Mouse (Mus musculus): ENCODE measurements around the gene Treh. TPM values are rescaled to one million over a fixed set of nuclear protein-coding genes. Genes with fewer than 3 reads are reported as not detected.

The Treh gene
- total RNA-seq, 2 experiments from 2014 or later: not detected

GRCm38 (mm10) chr9:44678288-44678871 lies 5.3 kb downstream of the Treh start:
- DNase-seq: no peak

GRCm38 (mm10) chr9:44679565-44679964 lies 6.5 kb downstream of the Treh start:
- no peak for DNase-seq

GRCm38 (mm10) chr9:44683046-44683445 lies 10.0 kb downstream of the Treh start:
- no peak for DNase-seq

- DNase-seq: peak; percentile 82
Observed at GRCm38 (mm10) chr9:44685346-44686330, 12.6 kb downstream of the Treh start.

GRCm38 (mm10) chr9:44686638-44687037 lies 13.6 kb downstream of the Treh start:
- DNase-seq: no peak

GRCm38 (mm10) chr9:44688013-44688412 lies 15.0 kb downstream of the Treh start:
- no peak for DNase-seq

GRCm38 (mm10) chr9:44690641-44691040 lies 17.6 kb downstream of the Treh start:
- DNase-seq: no peak

GRCm38 (mm10) chr9:44691671-44692520 lies 18.9 kb downstream of the Treh start:
- DNase-seq: peak; percentile 44

GRCm38 (mm10) chr9:44693071-44693470 lies 20.0 kb downstream of the Treh start:
- no peak for DNase-seq

GRCm38 (mm10) chr9:44697866-44698265 lies 24.8 kb downstream of the Treh start:
- no peak for DNase-seq

- no peak for DNase-seq
Observed at GRCm38 (mm10) chr9:44699196-44699595, 26.2 kb downstream of the Treh start.

GRCm38 (mm10) chr9:44699730-44700129 lies 26.7 kb downstream of the Treh start:
- no peak for DNase-seq

GRCm38 (mm10) chr9:44707749-44708428 lies 34.9 kb downstream of the Treh start:
- DNase-seq: no peak

- DNase-seq: peak; percentile 84
Observed at GRCm38 (mm10) chr9:44708429-44708765, 35.4 kb downstream of the Treh start.

- no peak for DNase-seq
Observed at GRCm38 (mm10) chr9:44708925-44709324, 35.9 kb downstream of the Treh start.

GRCm38 (mm10) chr9:44709600-44709999 lies 36.6 kb downstream of the Treh start:
- DNase-seq: peak; percentile 47

- no peak for DNase-seq
Observed at GRCm38 (mm10) chr9:44710213-44710612, 37.2 kb downstream of the Treh start.

GRCm38 (mm10) chr9:44711602-44712001 lies 38.6 kb downstream of the Treh start:
- DNase-seq: no peak

GRCm38 (mm10) chr9:44713080-44713479 lies 40.0 kb downstream of the Treh start:
- no peak for DNase-seq

GRCm38 (mm10) chr9:44713574-44713973 lies 40.5 kb downstream of the Treh start:
- no peak for DNase-seq

GRCm38 (mm10) chr9:44715109-44715508 lies 42.1 kb downstream of the Treh start:
- no peak for DNase-seq
